Mouse (Mus musculus): ENCODE data around the gene Atoh8.

Atoh8 gene

GRCm38 (mm10) chr6:72186809-72187208, 48.6 kb downstream of the Atoh8 start:
- DNase-seq = no peak

GRCm38 (mm10) chr6:72185893-72186490, 49.4 kb downstream of the Atoh8 start:
- peak; percentile 37 to 41 for DNase-seq

- DNase-seq = no peak
Measured at GRCm38 (mm10) chr6:72184576-72184975, 50.8 kb downstream of the Atoh8 start.

DNA sequence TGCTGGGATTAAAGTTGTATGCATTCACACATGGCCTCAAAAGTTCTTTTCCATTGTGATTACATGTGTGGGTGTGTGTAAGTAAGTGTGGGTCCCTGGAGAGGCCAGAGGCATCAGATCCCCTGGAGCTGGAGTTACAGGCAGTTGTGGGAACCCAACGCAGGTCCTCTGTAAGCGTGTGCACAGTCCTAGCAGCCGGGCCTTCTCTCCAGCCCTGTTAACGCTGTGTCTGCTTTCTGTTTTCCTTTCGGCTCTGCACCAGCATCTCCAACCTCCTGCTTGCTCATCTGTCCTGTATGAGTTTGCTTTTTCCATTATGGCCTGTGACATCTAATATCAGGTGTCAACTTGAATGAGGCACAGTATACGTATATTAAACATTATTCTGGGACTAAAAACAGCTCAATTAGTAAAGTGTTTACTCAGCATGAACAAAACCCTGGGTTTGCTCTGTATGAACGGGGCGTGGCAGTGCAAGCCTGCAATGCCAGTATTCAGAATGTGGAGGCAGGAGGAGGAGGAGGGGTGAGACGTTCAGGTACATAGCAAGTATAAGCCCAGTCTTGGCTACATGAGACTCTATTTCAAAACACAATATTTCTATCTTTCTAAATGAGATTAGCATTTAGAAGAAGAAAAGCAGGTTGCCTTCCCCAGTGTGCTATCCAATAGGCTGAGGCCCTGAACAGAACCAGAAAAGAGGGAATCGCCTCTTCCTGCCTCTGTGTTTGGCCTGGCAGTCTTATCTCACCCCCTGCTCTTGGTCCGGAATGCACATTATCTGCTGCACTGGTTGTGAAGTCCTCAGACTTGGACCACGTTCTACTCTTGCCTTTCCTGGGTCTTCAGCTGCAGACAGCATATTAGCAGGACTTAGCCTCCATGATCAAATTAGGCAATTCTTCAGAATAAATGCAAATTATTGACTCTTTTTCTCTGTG, 55.5 kb downstream of the Atoh8 start:
- no peak for DNase-seq

DNA sequence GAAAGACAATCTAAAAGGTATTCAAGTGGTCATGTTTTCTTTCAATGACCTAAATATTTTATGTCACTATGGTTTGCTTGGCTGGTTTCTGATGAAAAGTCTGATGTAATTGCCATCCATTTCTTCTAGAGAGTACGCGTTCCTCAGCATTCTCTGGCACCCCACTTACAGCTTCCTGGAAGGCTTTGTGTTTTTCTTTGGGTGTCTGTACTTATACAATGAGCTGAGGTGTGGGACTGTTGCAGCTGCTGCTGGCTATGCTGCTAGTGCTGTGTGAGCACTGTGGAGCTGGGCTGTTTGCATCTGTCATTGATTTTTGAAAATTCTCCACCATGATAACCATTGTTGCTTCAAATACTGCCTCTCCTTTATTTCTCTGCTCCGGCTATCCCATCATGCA, 56.4 kb downstream of the Atoh8 start:
- no peak for DNase-seq

DNA sequence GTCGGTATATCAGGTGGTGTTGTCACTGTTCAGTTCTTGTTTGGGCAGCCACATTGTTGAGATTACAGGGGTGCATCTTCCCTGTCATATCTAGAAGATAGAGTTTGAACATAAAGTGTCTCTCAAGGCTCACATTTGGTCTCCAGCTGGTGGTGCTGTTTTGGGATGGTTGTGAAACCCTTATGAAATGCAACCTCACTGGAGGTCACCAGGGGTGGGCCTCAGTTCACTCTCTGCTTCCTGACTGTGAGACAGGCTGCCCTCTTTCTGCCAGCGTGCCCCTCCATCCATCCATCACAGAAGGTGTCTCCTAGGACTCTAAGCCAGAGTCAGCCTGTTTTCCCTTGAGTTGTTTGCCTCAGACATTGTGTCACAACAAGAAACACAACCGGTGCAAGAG, 58.0 kb downstream of the Atoh8 start:
- DNase-seq = no peak

DNA sequence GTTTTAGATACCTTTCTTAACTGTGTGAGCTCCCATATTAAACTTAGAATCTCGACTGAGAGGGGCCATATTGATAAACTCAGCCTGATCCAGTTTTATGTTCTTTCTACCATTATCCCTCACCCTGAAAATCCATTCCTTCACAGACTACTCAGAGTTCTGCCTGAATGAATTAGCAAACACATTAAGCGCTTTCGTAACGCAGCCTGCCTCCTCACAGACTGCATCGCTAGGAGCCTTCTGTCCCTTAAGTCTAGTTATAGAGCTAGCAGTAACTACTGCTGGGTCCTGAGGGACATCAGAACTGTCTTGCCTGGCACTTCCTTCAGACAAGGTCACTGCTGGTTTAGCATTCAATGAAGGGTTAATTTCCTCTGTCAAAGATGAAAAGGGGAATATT, 59.4 kb downstream of the Atoh8 start:
- DNase-seq = no peak

GRCm38 (mm10) chr6:72175419-72175818, 60.0 kb downstream of the Atoh8 start:
- DNase-seq = no peak

DNA sequence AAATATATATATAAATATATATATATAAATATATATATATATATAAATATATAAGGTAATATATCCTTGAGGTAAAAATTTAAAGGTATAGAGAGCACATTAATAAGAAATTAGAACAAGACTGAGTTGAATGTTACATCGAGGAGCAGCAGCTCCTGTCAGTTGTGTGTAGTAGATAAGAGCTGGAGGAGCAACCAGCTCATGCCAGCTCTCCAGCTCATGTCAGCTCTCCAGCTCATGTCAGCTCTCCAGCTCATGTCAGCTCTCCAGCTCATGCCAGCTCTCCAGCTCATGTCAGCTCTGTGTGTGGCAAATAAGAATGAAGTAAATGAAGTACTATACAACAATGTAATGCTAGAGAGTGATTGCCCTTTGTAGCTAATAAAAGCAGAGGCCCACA, 62.0 kb downstream of the Atoh8 start:
- DNase-seq = no peak

DNA sequence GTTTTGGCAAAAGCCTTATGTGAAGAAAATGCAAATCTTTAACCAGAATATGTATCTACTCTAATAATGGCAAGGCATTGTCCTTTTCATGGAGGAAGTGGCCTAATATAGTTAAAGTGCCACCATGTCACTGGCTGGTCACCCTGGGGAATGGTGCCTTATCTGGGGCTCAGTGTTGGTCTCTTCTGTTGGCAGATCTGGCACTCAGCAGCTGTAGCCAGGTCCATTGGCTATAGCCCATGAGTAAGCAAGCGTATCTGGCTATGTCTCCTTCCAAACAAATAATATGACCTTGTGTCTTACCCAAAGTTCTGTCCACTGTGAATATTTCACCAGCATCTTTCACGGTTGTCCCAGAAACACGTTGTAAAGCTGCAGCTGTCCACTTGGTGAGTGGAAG, 64.0 kb downstream of the Atoh8 start:
- no peak for DNase-seq

DNA sequence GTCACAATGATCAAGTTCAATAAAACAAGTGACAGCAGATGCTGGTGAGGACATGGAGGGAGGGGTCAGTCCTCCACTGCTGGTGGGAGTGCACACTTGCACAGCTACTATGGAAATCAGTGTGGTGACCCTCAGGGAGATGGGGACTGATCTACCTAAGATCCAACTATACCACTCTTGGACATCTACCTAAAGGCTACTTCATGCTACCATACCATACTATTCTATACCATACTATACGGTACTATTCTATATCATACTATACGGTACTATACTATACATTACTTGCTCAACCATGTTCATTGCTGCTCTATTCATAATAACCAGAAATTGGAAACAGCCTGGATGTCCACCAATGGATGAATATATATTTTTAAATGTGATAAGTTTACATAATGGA, 69.5 kb downstream of the Atoh8 start:
- DNase-seq = no peak

DNA sequence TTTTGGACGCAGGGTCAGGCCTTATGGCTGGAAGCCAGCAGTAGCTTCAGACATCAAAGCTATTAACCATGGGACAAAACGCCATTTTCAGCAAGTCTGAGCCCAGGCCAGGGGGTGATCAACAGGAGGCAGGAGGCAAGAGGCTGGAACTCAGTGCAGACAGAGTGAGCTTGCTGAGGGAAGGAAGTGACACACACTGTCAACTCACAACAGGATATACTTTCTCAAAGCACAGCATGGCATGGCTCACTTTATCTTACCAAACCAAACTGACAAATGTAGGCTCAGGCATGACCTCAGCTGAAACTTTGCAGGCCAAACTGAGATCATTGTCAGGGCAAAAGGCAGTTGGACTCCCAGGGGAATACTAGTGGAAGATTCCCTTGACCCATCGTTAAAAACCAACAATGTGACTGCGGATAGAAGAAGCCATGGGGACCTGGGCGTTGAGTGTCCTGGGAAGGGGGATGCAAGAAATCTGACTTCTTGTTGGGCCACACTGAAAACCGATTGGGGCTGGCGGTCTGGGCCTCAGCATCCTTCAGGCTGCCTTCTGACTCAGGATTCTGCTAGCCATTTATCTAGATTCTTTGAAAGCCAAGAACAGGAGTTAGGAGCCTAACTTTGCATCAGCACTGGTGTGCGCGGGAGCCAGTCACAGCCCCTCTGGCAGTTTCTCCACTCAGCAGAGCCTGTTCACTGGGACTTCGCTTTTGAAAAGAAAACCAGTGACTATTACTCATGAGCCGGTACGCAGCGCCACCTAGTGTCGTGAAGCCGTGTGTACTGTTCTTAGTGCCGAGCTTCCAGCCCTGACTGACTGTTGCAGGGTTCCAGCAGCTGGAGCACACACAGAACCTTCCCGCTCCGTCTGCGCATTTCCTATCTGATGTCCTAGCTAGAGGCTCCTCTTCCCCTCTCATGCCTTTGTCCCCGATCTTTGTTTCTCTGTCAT, 70.8 kb downstream of the Atoh8 start:
- DNase-seq = peak; percentile 58

DNA sequence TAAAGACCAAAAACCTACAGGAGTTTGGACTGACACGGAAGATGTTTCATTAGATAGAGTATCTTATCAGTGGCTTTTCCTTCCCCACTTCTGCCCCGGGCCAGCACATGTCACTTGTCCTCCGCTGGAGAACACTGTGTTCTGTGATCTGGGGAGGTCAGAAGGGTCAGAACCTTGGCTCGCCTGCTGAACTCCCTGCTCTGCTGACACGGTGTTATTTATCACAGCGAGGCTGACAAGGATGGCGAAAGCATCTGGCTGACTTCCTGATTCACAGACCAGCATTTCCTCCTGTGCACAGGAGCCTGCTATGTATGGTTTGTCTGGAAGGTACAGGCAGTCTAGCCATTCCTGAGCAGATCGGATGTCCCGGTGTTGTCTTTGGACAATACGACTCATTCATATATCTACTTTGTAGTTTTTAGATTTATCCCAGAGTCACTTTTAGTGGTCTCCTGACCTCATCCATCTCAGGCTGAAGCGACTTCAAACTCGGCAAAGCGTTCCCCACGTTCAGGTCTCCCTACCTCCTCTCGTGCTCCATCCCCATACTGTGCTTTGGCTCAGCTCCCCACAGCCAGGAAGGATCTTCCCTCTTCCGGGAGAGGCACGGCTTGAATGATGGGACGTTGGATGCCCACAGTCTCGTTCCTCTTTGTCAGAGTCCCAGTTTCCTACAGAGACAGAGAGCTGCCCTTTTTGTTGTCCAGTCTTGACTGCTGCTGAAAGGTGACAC, 73.1 kb downstream of the Atoh8 start:
- no peak for DNase-seq

DNA sequence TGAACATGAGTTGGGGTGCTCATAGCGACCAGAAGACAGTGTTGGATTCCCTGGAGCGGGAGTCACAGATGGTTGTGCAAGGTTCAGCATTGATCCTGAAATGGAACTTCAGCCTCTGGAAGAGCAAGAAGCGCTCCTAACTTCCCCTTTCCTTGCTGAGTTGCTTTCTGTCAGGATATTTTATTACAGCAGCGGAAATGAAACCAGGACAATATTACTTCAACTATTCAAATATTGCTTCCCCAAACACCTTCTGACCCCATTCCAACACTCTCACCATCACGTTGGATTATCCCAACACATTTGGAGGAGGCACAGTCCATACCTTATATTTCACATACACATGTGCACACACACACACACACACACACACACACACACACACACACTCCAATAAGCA, 73.6 kb downstream of the Atoh8 start:
- DNase-seq = no peak

DNA sequence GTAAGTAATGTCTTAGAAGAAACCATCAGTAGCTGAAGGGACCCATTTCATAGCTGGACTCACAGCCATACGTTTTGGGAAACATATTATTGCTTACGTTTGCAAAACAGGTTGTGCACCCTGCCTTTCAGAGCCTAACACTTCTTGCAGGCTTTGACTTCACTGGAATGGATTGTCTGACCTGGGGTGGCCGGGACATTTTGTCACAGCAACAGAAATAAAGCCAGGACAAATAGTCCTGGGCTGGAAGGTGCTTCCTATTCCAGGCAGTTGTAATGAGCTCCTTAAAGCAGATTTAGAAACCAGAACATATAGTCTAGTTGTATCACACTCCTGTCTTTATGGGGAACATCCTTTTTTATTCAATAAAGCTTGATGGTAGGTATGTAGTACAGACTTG, 74.4 kb downstream of the Atoh8 start:
- DNase-seq = no peak

GRCm38 (mm10) chr6:72159861-72160395, 75.4 kb downstream of the Atoh8 start:
- no peak for DNase-seq

DNA sequence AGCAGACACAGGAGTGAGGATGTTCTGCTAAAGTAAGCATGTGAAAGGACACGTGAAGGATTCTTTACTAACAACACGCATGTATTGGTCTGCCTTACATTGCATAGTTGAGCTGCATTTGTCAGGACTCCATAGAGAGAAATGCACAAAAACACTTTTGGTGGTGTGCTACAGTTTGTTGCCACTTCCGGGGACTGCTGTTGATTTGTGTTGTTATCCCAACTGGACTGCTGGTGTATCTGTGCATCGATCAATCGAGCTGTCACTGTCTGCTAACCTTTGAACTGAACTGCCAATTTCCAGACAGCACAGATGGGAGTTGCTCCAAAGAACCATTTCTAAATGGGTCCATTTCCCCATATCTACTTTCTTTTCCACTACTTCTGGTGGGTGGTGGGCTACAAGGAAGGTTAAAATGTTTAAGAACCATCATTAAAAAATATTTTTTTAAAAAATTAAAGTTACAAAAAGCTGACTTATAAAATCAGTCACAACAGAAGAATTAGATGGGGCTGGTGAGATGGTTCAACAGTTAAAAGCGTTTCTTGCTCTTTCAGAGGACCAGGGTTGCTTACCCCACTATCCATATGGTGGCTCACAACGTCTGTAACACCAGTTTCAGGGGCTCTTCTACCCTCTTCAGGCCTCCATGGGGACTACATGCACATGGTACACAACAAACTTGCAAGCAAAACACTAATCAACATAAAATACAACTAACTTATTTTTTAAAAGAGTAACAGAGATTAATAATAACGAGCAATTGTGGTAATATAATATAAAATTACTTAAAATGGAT, 76.2 kb downstream of the Atoh8 start:
- DNase-seq = no peak

Measured in thymus, adult 18-20 months (tissue).